Mouse (Mus musculus): Measurements from ENCODE around the gene Gm28961.
"Not testable (repeated sequence)": the region's sequence is repeated elsewhere in the genome, so short reads cannot be mapped to it uniquely, and the experiment has no call there.

The Gm28961 gene

DNA sequence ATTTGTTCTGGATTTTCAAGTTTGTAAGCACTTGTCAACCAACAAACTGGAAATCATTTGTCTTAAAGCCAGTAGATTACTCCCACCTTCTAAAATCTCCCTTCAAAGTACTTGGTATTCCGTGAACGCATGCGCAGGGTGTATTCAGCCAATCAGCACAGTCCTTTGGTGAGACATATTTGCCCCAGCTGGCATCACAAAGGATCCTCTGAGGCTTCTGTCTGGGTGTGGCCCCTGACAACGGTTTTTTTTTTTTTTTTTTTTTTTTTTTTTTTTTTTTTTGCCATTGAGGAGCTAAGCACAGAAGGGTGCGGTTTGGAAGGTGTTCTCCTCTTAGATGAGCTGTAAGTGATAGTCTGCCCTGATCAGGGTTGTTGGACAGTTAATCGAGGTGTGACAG, at the start of gene Gm28961:
Gene Gm28961, plus strand, starts transcription at position 301 of the 400 bp plus-strand sequence.
- in situ Hi-C loops (cut with MboI) = not testable (repeated sequence)

Measured in mature B cell (primary cell).